Comparison of ENCODE assay signal across 19 mouse cellular contexts in the genomic region with DNA sequence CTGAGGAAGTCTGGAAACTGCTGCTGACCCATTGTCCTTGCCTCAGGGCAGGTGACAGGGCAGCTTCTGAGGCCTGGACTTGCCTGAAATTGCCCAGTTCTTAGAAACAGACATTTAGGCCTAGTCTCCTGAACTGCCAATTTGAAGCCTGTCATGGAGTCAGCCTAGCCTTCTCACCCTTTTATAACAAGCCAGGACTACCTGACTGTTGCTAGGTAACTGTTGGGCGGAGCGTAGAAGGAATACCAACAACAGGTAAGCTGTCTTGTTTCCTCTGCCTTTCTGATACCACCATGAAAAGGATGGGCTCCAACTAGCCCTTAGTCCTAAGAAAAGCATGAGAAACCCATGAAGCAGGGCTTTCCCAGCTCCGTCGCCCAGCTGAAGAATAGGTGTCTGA.
"Had no signal": no experiment of that assay in that cellular context is flagged by ENCODE, and none has a peak within 500 bp of the region (broad histone marks: within the 10 kb centered on the region; RNA-seq: fewer than 3 reads in every experiment).

No protein-coding gene starts in this region.

- H3K36me3 ChIP-seq: heart, embryonic 10.5 days; heart, embryonic 12.5 days; hindbrain, embryonic 13.5 days; hindbrain, embryonic 15.5 days; limb, embryonic 10.5 days; limb, embryonic 12.5 days; liver, embryonic 13.5 days had no signal

- DNase-seq: gastrocnemius, postnatal 14 days; gastrocnemius, postnatal 36 days; heart, adult 18-20 months; heart, postnatal 10 days; kidney, adult 18-20 months; kidney, adult 8-10 months; kidney, postnatal 25 days; layer of hippocampus, adult 9-11 months; liver; liver, embryonic 13.5 days had no signal

- H3K4me3 ChIP-seq: heart, embryonic 10.5 days; heart, embryonic 12.5 days; hindbrain, embryonic 13.5 days; hindbrain, embryonic 15.5 days; limb, embryonic 10.5 days; limb, embryonic 12.5 days; liver, embryonic 13.5 days had no signal

- ATAC-seq: hindbrain, postnatal 0 days; intestine, postnatal 0 days had no signal

- H3K4me1 ChIP-seq: liver, embryonic 13.5 days had no signal

- H3K27ac ChIP-seq: heart, embryonic 10.5 days; hindbrain, embryonic 13.5 days; hindbrain, embryonic 15.5 days; hindbrain, postnatal 0 days; limb, embryonic 10.5 days; limb, embryonic 12.5 days; liver, embryonic 13.5 days had no signal

- H3K9me3 ChIP-seq: heart, embryonic 10.5 days; heart, embryonic 12.5 days; hindbrain, embryonic 13.5 days; hindbrain, embryonic 15.5 days; limb, embryonic 10.5 days; limb, embryonic 12.5 days; liver, embryonic 13.5 days had no signal

- H3K27me3 ChIP-seq: heart, embryonic 12.5 days; hindbrain, embryonic 13.5 days; hindbrain, embryonic 15.5 days; limb, embryonic 12.5 days; liver, embryonic 13.5 days had no signal

- H3K4me2 ChIP-seq: heart, embryonic 12.5 days; hindbrain, embryonic 13.5 days; hindbrain, embryonic 15.5 days; limb, embryonic 12.5 days; liver, embryonic 11.5 days; liver, embryonic 13.5 days had no signal

- H3K9ac ChIP-seq: heart, embryonic 12.5 days; hindbrain, embryonic 13.5 days; hindbrain, embryonic 15.5 days; limb, embryonic 12.5 days; liver, embryonic 13.5 days had no signal
